Mouse (Mus musculus): ENCODE results near the gene Wnt3a. TPM values are rescaled to one million over a fixed set of nuclear protein-coding genes. Genes with fewer than 3 reads are reported as not detected.
A peak's percentile ranks its signal among the peaks of the same experiment; 100 is the strongest.

The Wnt3a gene
- polyA plus RNA-seq, 1 experiment from 2014 or later = 0.48 TPM

DNA sequence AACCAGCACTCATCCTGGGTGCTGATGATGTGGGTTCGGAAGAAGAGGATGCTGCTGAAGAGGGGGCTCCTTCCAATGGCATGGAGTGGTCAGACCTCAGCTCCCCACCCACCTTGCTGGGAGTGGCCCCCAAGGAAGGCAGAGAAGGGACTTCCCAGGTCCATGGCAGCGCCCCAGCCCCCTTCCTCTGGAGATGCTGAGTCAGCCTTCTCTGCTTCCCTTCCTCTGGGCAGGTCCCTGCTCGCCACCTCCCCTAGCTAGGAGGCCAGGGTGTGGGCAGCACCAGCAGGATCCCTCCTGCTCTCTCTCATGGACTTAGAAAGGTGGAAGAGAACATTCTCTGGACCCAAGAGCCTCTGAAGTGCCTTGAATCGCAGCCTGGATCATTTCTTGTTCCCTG, 12.5 kb downstream of the Wnt3a start:
- Histone ChIP-seq H3K4me1 (replicated peaks; ENCODE audit: control insufficient read depth, insufficient read depth, low read length) (no peaks in the 10 kb centered on the region), H3K9me3 (ENCODE audit: control insufficient read depth, low read length) (no peaks in the 10 kb centered on the region), H3K4me3 (ENCODE audit: low read length) (no peak overlapping the region), H3K36me3 (ENCODE audit: control insufficient read depth, insufficient read depth, low read length) (no peaks in the 10 kb centered on the region), H3K9ac (ENCODE audit: low read length) (no peak overlapping the region), H3K27me3 (ENCODE audit: control insufficient read depth, insufficient read depth, low read depth, low read length) (peaks cover 8% of the 10 kb centered on the region), H3K4me2 (ENCODE audit: low read depth, low read length) (no peak overlapping the region), H3K27ac (ENCODE audit: low read length) (no peak overlapping the region)
- ATAC-seq (ENCODE audit: low read depth) = no peak
- WGBS = 69% methylated on average over 4 of the region's 4 CpGs

DNA sequence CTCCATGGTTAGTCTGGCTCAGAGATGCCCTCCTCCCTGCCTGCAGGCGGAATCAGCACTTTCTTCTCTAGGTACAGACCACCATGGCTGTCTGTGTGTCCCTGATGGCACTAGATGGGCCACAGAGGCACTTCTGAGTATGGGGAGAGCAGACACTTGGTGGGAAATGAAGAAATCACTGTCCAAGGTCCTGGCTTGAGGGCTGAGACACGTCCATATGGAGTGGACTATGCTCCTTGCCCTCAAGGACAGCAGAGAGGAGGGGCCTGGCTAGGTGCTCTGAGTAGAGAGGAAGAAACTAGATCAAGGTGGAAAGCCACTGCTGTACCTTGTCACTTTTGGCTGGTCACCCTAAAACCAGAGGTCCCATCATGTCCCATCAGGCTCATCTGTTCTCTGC, 13.7 kb downstream of the Wnt3a start:
- no peaks in the 10 kb centered on the region for H3K9me3 ChIP-seq (ENCODE audit: control insufficient read depth, low read length)
- H3K36me3 ChIP-seq (ENCODE audit: control insufficient read depth, insufficient read depth, low read length) = no peaks in the 10 kb centered on the region
- ATAC-seq (ENCODE audit: low read depth) = no peak
- H3K4me1 ChIP-seq (replicated peaks; ENCODE audit: control insufficient read depth, insufficient read depth, low read length) = no peaks in the 10 kb centered on the region
- no peak overlapping the region for H3K4me2 ChIP-seq (ENCODE audit: low read depth, low read length)
- no peak overlapping the region for H3K4me3 ChIP-seq (ENCODE audit: low read length)
- peaks cover 8% of the 10 kb centered on the region for H3K27me3 ChIP-seq (ENCODE audit: control insufficient read depth, insufficient read depth, low read depth, low read length)
- no peak overlapping the region for H3K9ac ChIP-seq (ENCODE audit: low read length)
- WGBS = 21% methylated on average over 2 of the region's 2 CpGs
- H3K27ac ChIP-seq (ENCODE audit: low read length) = no peak overlapping the region

DNA sequence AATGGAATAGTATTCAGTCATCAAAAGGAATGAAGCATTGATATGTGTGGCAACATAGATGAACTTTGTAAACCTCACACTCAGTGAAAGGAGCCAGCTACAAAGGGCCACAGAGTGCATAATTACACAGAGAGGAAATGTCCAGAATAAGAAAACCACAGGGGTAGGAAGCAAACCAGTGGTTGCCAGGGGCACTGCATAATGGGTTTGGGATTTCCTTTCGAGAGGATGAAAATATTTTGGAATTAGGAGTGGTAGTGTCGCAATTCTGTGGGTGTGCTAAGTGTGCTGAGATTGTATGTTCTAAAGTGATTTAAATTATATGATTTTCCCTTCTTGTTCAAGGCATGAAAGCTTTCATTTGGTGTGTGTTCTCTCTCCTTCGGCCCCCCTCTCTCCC, 16.4 kb downstream of the Wnt3a start:
- WGBS = 74% methylated on average over 2 of the region's 3 CpGs

DNA sequence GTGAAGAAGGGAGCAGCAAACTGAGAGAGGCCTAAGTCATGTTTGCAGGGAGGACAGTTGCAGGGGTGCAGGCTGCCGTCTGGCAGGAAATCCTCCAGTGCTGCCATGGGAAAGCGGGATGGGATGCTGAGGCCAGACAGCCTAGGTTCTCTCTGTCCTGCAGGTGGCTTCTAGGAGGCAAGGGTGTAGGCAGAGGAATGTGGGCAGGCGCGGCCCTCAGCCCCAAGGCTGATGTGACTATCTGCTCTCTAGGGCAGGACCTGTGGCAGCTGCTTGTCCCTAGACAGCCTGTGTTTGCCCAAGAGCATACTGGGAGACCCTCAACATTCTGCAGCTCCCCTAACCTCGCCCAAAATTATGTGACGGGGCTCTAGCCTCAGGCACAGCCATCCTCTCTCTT, 23.8 kb downstream of the Wnt3a start:
- H3K4me2 ChIP-seq (ENCODE audit: low read depth, low read length) = no peak overlapping the region
- ATAC-seq (ENCODE audit: low read depth) = no peak
- no peaks in the 10 kb centered on the region for H3K36me3 ChIP-seq (ENCODE audit: control insufficient read depth, insufficient read depth, low read length)
- 0 out of 2 replicates have a peak, but pooled peaks cover 3% of the 10 kb centered on the region for H3K9me3 ChIP-seq (ENCODE audit: control insufficient read depth, low read length)
- H3K4me1 ChIP-seq (replicated peaks; ENCODE audit: control insufficient read depth, insufficient read depth, low read length) = peaks cover 7% of the 10 kb centered on the region
- peaks cover 19% of the 10 kb centered on the region for H3K27me3 ChIP-seq (ENCODE audit: control insufficient read depth, insufficient read depth, low read depth, low read length)
- 17% methylated on average over 6 of the region's 6 CpGs for WGBS
- no peak overlapping the region for H3K27ac ChIP-seq (ENCODE audit: low read length)
- H3K4me3 ChIP-seq (ENCODE audit: low read length) = no peak overlapping the region
- no peak overlapping the region for H3K9ac ChIP-seq (ENCODE audit: low read length)

More for the DNA sequence above, 16.4 kb downstream of the Wnt3a start:
- no peak overlapping the region for H3K4me2 ChIP-seq (ENCODE audit: low read depth, low read length)
- no peak overlapping the region for H3K4me3 ChIP-seq (ENCODE audit: low read length)
- H3K36me3 ChIP-seq (ENCODE audit: control insufficient read depth, insufficient read depth, low read length) = no peaks in the 10 kb centered on the region
- no peaks in the 10 kb centered on the region; the same call in 1 of the 2 replicates for H3K27me3 ChIP-seq (ENCODE audit: control insufficient read depth, insufficient read depth, low read depth, low read length)
- H3K9me3 ChIP-seq (ENCODE audit: control insufficient read depth, low read length) = no peaks in the 10 kb centered on the region
- H3K27ac ChIP-seq (ENCODE audit: low read length) = no peak overlapping the region
- H3K4me1 ChIP-seq (replicated peaks; ENCODE audit: control insufficient read depth, insufficient read depth, low read length) = no peaks in the 10 kb centered on the region
- H3K9ac ChIP-seq (ENCODE audit: low read length) = no peak overlapping the region
- ATAC-seq (ENCODE audit: low read depth) = no peak

GRCm38 (mm10) chr11:59265154-59265813, 25.3 kb downstream of the Wnt3a start:
- H3K9ac ChIP-seq (ENCODE audit: low read length) = no peak overlapping the region
- peaks cover 7% of the 10 kb centered on the region for H3K4me1 ChIP-seq (replicated peaks; ENCODE audit: control insufficient read depth, insufficient read depth, low read length)
- ATAC-seq (ENCODE audit: low read depth) = no peak
- peaks cover 19% of the 10 kb centered on the region for H3K27me3 ChIP-seq (ENCODE audit: control insufficient read depth, insufficient read depth, low read depth, low read length)
- H3K36me3 ChIP-seq (ENCODE audit: control insufficient read depth, insufficient read depth, low read length) = no peaks in the 10 kb centered on the region
- no peak overlapping the region for H3K4me3 ChIP-seq (ENCODE audit: low read length)
- H3K4me2 ChIP-seq (ENCODE audit: low read depth, low read length) = no peak overlapping the region
- no peak overlapping the region for H3K27ac ChIP-seq (ENCODE audit: low read length)
- WGBS = 58% methylated on average over 8 of the region's 8 CpGs
- H3K9me3 ChIP-seq (ENCODE audit: control insufficient read depth, low read length) = 0 out of 2 replicates have a peak, but pooled peaks cover 3% of the 10 kb centered on the region

- 0 out of 2 replicates have a peak, but pooled peaks cover 3% of the 10 kb centered on the region for H3K9me3 ChIP-seq (ENCODE audit: control insufficient read depth, low read length)
- ATAC-seq (ENCODE audit: low read depth) = no peak
- 8% methylated on average over 8 of the region's 8 CpGs for WGBS
- H3K36me3 ChIP-seq (ENCODE audit: control insufficient read depth, insufficient read depth, low read length) = no peaks in the 10 kb centered on the region
- H3K27me3 ChIP-seq (ENCODE audit: control insufficient read depth, insufficient read depth, low read depth, low read length) = peaks cover 19% of the 10 kb centered on the region
- H3K4me1 ChIP-seq (replicated peaks; ENCODE audit: control insufficient read depth, insufficient read depth, low read length) = peaks cover 7% of the 10 kb centered on the region
- H3K4me2 ChIP-seq (ENCODE audit: low read depth, low read length) = peak overlapping the region; percentile 95
- H3K9ac ChIP-seq (ENCODE audit: low read length) = peak overlapping the region; percentile 77
- H3K4me3 ChIP-seq (ENCODE audit: low read length) = peak overlapping the region; percentile 54
- H3K27ac ChIP-seq (ENCODE audit: low read length) = no peak overlapping the region
These were observed 26.0 kb downstream of the Wnt3a start for GRCm38 (mm10) chr11:59264593-59264992.

DNA sequence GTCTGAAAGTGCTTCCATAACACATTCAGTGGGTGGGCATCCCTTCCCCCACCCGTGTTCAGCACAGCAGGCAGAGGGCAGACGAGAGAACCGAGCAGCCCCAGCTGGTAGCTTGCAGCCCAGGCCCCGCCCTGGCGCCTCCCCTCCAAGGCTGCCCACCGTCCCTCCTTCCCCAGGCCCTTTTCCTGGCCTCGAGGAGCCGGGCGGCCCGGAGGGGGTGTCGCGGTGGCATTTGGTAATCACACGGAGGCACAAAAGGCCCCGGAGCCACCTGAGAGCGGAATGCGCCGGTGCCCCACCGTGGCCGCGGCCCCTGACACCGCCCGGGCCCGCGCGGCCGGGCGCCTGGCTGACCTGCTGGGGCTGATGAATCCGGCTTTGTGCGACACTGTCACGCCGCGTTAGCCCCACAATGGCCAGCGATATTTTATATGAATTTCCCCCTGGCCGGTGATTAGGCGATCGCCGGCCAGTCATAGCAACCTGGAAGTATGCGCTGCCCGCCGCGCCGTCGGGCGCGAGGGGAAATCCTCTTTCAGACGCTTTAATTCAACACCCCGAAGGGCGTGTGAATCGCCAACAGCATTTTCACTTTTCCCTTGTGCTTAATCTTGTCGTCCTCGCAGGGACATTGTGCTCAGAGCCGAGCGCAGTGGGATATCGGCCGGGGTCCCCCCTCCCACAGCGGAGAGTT, 26.5 kb downstream of the Wnt3a start:
- H3K9me3 ChIP-seq (ENCODE audit: control insufficient read depth, low read length) = 0 out of 2 replicates have a peak, but pooled peaks cover 3% of the 10 kb centered on the region
- H3K27me3 ChIP-seq (ENCODE audit: control insufficient read depth, insufficient read depth, low read depth, low read length) = peaks cover 19% of the 10 kb centered on the region
- H3K4me1 ChIP-seq (replicated peaks; ENCODE audit: control insufficient read depth, insufficient read depth, low read length) = peaks cover 7% of the 10 kb centered on the region
- H3K36me3 ChIP-seq (ENCODE audit: control insufficient read depth, insufficient read depth, low read length) = no peaks in the 10 kb centered on the region
- WGBS = under 1% methylated on average over 50 of the region's 56 CpGs
- no peak overlapping the region for H3K27ac ChIP-seq (ENCODE audit: low read length)
- H3K4me3 ChIP-seq (ENCODE audit: low read length) = peak overlapping the region; percentile 54
- peak; percentile 86 for ATAC-seq (ENCODE audit: low read depth)
- H3K4me2 ChIP-seq (ENCODE audit: low read depth, low read length) = peak overlapping the region; percentile 95
- peak overlapping the region; percentile 77 for H3K9ac ChIP-seq (ENCODE audit: low read length)

DNA sequence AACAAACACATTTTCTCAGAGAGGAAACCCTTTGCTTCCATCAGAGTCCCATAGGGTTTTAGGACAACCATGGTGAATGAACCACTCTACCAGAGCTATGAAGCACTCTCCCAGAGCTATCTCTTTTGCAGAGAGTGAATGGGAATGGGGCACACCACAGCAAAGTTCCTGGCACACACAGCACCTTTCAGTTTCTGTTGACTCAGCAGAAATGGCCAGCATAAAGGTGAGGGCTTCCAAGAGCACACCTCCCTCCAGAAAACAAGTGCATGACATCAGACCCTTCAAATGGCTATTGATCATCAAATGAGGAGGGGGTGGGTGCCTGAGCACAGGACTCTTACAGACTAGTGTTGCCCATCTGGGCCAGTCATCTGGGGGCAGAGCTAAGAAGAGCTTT, 28.2 kb downstream of the Wnt3a start:
- Histone ChIP-seq H3K4me3 (ENCODE audit: low read length) (no peak overlapping the region), H3K4me1 (replicated peaks; ENCODE audit: control insufficient read depth, insufficient read depth, low read length) (peaks cover 7% of the 10 kb centered on the region), H3K9me3 (ENCODE audit: control insufficient read depth, low read length) (no peaks in the 10 kb centered on the region), H3K27me3 (ENCODE audit: control insufficient read depth, insufficient read depth, low read depth, low read length) (peaks cover 19% of the 10 kb centered on the region), H3K4me2 (ENCODE audit: low read depth, low read length) (no peak overlapping the region), H3K36me3 (ENCODE audit: control insufficient read depth, insufficient read depth, low read length) (no peaks in the 10 kb centered on the region), H3K27ac (ENCODE audit: low read length) (no peak overlapping the region), H3K9ac (ENCODE audit: low read length) (no peak overlapping the region)
- no peak for ATAC-seq (ENCODE audit: low read depth)

GRCm38 (mm10) chr11:59260706-59261493, 29.7 kb downstream of the Wnt3a start:
- ATAC-seq (ENCODE audit: low read depth) = peak; percentile 84
- Histone ChIP-seq H3K36me3 (ENCODE audit: control insufficient read depth, insufficient read depth, low read length) (no peaks in the 10 kb centered on the region), H3K27me3 (ENCODE audit: control insufficient read depth, insufficient read depth, low read depth, low read length) (peaks cover 19% of the 10 kb centered on the region), H3K4me3 (ENCODE audit: low read length) (no peak overlapping the region), H3K9me3 (ENCODE audit: control insufficient read depth, low read length) (no peaks in the 10 kb centered on the region), H3K4me1 (replicated peaks; ENCODE audit: control insufficient read depth, insufficient read depth, low read length) (peaks cover 7% of the 10 kb centered on the region), H3K9ac (ENCODE audit: low read length) (no peak overlapping the region), H3K4me2 (ENCODE audit: low read depth, low read length) (no peak overlapping the region), H3K27ac (ENCODE audit: low read length) (peak overlapping the region; percentile 58)
- 53% methylated on average over 10 of the region's 10 CpGs for WGBS
